Mouse (Mus musculus) left cerebral cortex, adult 6 months (tissue): ENCODE results near the gene 1700017N19Rik. TPM values are rescaled to one million over a fixed set of nuclear protein-coding genes. Genes with fewer than 3 reads are reported as not detected.

Source experiments
- long read RNA-seq, 2 experiments: library from polyadenylated mRNA; unstranded; transcript quantifications; one replicate each; pipeline ENCODE4 v2.0.0; 2019 to 2020
- polyA plus RNA-seq: library from polyadenylated mRNA; unstranded; fragments of <200 nt; fragmentation: Nextera tagmentation; gene quantifications from 2 replicates; pipeline ENCODE4 v1.2.3, GENCODE M21; 2021

The 1700017N19Rik gene
- not detected in 2 replicates for polyA plus RNA-seq
- long read RNA-seq, experiment 1: 0 reads
- long read RNA-seq, experiment 2: 0 reads

DNA sequence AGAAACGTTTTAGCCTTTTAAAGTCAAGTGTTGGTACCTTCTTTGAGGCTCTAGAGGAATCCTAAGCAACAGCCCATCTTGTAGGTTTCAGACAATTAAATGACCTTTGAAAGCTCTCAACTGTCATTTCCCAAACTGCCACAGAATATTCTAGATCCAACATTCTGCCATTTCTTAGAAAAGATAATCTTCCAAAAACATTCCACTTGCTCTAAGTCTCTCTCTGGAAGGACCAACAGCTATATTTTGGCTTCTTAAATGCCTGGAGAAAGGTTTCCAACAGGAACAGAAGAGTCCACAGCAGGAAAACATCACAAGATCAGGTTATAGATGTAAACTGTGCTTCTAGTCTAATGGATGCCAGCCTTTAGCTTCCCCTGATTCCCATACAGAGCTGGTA is at the start of gene 1700017N19Rik, which contains the start of gene 4930430F08Rik:
1700017N19Rik (plus strand) TSS at position 162 of the 400 bp plus-strand sequence.
4930430F08Rik (minus strand) TSS at position 101 of the 400 bp plus-strand sequence.

Other genes with a start within 250 kb of the 1700017N19Rik start
- gene Gm4302, start 249.6 kb upstream of the 1700017N19Rik start, polyA plus RNA-seq: not detected in 2 replicates
- not detected in 2 replicates for gene Gm4303, start 244.5 kb upstream of the 1700017N19Rik start, polyA plus RNA-seq
- gene Gm4305, start 239.4 kb upstream of the 1700017N19Rik start, polyA plus RNA-seq: not detected in 2 replicates
- gene Gm4307, start 229.1 kb upstream of the 1700017N19Rik start, polyA plus RNA-seq: not detected in 2 replicates
- gene Gm4312, start 207.9 kb upstream of the 1700017N19Rik start, polyA plus RNA-seq: not detected in 2 replicates
- gene Tmtc3, start 103.1 kb upstream of the 1700017N19Rik start, polyA plus RNA-seq: 6.3 and 13.0 TPM in 2 replicates
- gene Cep290, start 102.9 kb upstream of the 1700017N19Rik start, polyA plus RNA-seq: 3.7 and 3.8 TPM in 2 replicates
- 18.5 and 25.0 TPM in 2 replicates for gene 4930430F08Rik, start 61 bp upstream of the 1700017N19Rik start, polyA plus RNA-seq